Mouse (Mus musculus) small intestine, adult 2 months (tissue): ENCODE data around the gene Rabac1. TPM values are rescaled to one million over a fixed set of nuclear protein-coding genes. Genes with fewer than 3 reads are reported as not detected.

Experiments
- H3K27ac ChIP-seq: fragments of 200-500 bp; 2 replicates; pipeline ENCODE4 v1.5.1; 2012; ENCODE audit warnings: low read depth, low read length, control low read depth, inconsistent platforms; ENCODE audit not compliant: insufficient read depth
- H3K27me3 ChIP-seq: fragments of 200-500 bp; 2 replicates; pipeline ENCODE4 v1.6.1; 2012; ENCODE audit warnings: mild to moderate bottlenecking, moderate library complexity, low read length, inconsistent platforms; ENCODE audit not compliant: control insufficient read depth, insufficient read depth
- H3K36me3 ChIP-seq: fragments of 200-500 bp; 2 replicates; pipeline ENCODE4 v1.6.1; 2012; ENCODE audit warnings: mild to moderate bottlenecking, low read length, control low read depth, inconsistent platforms; ENCODE audit not compliant: control insufficient read depth, insufficient read depth
- H3K4me1 ChIP-seq: fragments of 200-500 bp; 2 replicates; pipeline ENCODE4 v1.6.1; 2012; ENCODE audit warnings: low read length, inconsistent platforms, mixed read lengths; ENCODE audit not compliant: control insufficient read depth, insufficient read depth, insufficient read length
- H3K4me3 ChIP-seq: fragments of 200-500 bp; 2 replicates; pipeline ENCODE4 v1.5.1; 2012; ENCODE audit warnings: low read depth, mild to moderate bottlenecking, control low read depth, inconsistent platforms, low read length, moderate library complexity
- CTCF ChIP-seq: fragments of 200-500 bp; IDR thresholded peaks from 2 replicates; pipeline ENCODE4 v1.5.1; 2012; ENCODE audit warnings: low read depth, mild to moderate bottlenecking, control low read depth, inconsistent platforms, low read length, moderate library complexity, mixed read lengths; ENCODE audit not compliant: insufficient replicate concordance, insufficient read length; ENCODE audit errors: extremely low read depth
- POLR2A ChIP-seq: fragments of 200-500 bp; IDR thresholded peaks from 2 replicates; pipeline ENCODE4 v1.6.1; 2012; ENCODE audit warnings: low read depth, mild to moderate bottlenecking, control low read depth, inconsistent platforms, low read length, moderate library complexity
- WGBS: fragments of 180-500 bp; shearing (Covaris S2); methylation state at CpG from one replicate; pipeline ENCODE4 v1.1.7; 2018; 5-methylcytosine and 5-hydroxymethylcytosine counted together
- polyA plus RNA-seq: library from polyadenylated mRNA; depleted of rRNA; stranded (reverse); fragments of >200 nt; gene quantifications from 2 replicates; pipeline ENCODE4 v1.2.3, GENCODE M21; 2012

Rabac1 gene
- polyA plus RNA-seq, 1 experiment = 262 TPM

- no peaks in the 10 kb centered on the region for H3K4me1 ChIP-seq
- no peak overlapping the region for H3K4me3 ChIP-seq
- 0 out of 2 replicates have a peak overlapping the region, but pooled peaks have one; percentile 11 for H3K27ac ChIP-seq
- 53% methylated on average over 7 of the region's 7 CpGs for WGBS
- TF ChIP-seq POLR2A (no peak), CTCF (no peak)
- H3K27me3 ChIP-seq = no peaks in the 10 kb centered on the region
- H3K36me3 ChIP-seq = no peaks in the 10 kb centered on the region
These were observed 27.7 kb upstream of the Rabac1 start for GRCm38 (mm10) chr7:25000211-25000610.

DNA sequence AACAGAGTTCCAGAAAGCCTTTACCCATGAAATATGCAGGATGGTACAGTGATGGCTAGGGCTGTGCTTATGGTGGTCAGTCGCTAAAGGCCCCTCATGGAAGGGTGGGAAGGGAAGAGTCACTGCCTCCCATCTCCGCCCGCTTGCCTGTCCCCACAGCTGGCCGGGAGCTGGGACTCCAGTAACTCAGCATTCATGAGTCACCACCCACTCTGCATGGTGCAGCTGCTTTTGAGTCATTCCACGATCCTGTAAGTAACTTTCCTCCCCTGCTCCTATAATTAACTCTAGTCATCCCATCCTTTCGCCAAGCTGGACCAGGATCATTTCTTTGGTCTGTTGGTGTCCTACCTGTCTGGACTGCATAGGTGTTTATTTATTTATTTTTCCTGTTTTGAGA, 20.5 kb upstream of the Rabac1 start:
- no peaks in the 10 kb centered on the region for H3K36me3 ChIP-seq
- no peaks in the 10 kb centered on the region for H3K4me1 ChIP-seq
- no peaks in the 10 kb centered on the region for H3K27me3 ChIP-seq
- no peak overlapping the region for H3K4me3 ChIP-seq
- H3K27ac ChIP-seq = no peak overlapping the region
- TF ChIP-seq POLR2A (no peak), CTCF (no peak)
- 61% methylated on average over 6 of the region's 6 CpGs for WGBS

DNA sequence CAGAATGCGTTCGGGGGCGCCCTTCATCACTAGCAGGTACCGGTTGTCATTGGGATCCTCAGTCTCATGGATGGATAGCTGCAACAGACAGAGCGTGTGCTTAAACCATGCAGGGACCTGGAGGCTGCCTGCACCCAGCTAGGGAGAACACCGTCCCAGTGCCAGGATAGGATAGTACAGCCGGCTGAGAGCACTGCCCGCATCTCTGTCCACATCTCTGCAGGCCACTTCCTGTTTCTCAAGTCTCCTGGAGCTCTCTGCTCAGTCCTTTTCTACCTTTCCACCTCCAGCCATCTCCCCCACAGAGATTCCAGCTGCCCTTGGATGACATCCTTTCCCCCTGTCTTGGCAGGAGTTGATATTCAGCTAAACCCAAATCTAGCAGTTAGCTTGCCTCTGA, 17.9 kb upstream of the Rabac1 start:
- no peaks in the 10 kb centered on the region for H3K4me1 ChIP-seq
- no peak overlapping the region for H3K4me3 ChIP-seq
- 79% methylated on average over 8 of the region's 8 CpGs for WGBS
- no peak overlapping the region for H3K27ac ChIP-seq
- TF ChIP-seq CTCF (no peak), POLR2A (no peak)
- H3K36me3 ChIP-seq = no peaks in the 10 kb centered on the region
- H3K27me3 ChIP-seq = no peaks in the 10 kb centered on the region

DNA sequence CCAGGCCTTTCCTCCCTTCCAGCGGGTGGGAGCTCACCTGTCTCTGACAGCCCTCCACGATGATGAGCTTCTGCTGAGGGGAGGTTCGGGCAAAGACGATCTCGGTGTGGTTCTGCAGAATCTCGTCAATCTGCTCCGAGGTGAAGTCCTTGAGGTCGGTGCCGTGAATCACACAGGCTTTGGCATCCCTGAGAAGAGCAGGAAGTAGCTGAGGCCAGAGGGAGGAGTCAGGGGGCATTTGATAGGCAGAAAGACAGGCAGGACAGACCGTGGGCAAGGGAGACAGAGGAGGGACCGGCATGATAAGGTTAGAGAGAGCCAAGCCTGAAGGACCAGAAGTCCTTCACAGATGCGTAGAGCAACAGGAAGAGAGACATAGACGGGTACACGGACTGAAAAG, 15.4 kb upstream of the Rabac1 start:
- no peak for TF ChIP-seq CTCF
- no peak for TF ChIP-seq POLR2A
- 69% methylated on average over 14 of the region's 14 CpGs for WGBS

DNA sequence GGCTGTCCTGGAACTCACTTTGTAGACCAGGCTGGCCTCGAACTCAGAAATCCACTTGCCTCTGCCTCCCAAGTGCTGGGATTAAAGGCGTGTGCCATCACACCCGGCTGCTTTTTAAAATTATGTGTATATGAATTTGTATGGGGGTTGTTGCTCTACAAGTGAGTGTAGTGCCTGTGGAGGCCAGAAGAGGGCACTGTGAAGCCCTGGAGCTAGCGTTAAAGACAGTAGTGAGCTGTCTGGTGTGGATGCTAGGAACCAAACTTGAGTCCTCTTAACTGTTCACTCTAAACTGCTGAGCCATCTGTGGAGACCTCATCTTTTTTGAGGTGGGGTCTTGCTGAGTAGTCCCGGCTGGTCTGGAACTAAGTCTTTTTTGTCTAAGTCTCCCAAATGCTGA, 13.2 kb upstream of the Rabac1 start:
- 68% methylated on average over 5 of the region's 5 CpGs for WGBS
- Histone ChIP-seq H3K4me3 (no peak overlapping the region), H3K4me1 (no peaks in the 10 kb centered on the region), H3K27me3 (no peaks in the 10 kb centered on the region), H3K27ac (no peak overlapping the region), H3K36me3 (no peaks in the 10 kb centered on the region)
- TF ChIP-seq POLR2A (no peak), CTCF (no peak)

More for the DNA sequence above, 15.4 kb upstream of the Rabac1 start:
- Histone ChIP-seq H3K27ac (no peak overlapping the region), H3K4me1 (no peaks in the 10 kb centered on the region), H3K4me3 (no peak overlapping the region), H3K27me3 (no peaks in the 10 kb centered on the region), H3K36me3 (no peaks in the 10 kb centered on the region)

DNA sequence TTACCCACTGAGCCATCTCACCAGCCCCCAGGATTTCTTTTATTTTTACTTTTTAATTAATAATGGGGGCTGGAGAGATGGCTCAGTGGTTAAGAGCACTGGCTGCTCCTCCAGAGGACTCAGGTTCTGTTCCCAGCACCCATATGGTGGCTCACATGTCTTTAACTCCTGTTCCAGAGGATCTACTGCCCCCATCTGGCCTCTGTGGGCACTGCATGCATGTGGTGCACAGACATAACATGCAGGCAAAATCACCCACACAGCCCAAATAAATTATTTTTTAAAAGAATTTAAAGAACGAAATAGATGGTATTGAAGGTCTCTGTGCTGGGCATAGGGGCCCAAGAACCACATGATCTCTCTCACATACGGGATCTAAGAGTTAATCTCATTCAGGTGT, 11.8 kb upstream of the Rabac1 start:
- TF ChIP-seq CTCF (no peak), POLR2A (no peak)
- WGBS = 89% methylated on average over 2 of the region's 2 CpGs
- no peaks in the 10 kb centered on the region for H3K36me3 ChIP-seq

DNA sequence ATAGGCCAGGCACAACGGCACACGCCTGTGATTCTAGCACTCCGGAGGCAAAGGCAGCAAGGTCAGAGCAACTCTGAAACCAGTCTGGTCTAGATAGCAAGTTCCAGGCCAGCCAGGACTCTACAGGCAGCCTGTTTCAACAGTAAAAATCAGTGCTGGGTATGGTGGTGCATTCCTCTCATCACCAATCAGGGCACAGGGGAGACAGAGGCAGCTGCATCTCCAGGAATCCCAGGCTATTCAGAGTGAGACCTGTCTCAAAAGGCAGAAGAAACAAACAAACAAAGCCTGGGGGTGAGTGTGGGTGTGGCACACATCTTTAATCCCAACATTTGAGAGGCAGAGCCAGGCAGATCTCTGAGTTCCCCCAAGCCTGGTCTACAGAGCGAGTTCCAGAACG, 10.8 kb upstream of the Rabac1 start:
- H3K27me3 ChIP-seq = no peaks in the 10 kb centered on the region
- no peak for TF ChIP-seq CTCF
- no peak for TF ChIP-seq POLR2A
- H3K4me1 ChIP-seq = no peaks in the 10 kb centered on the region
- H3K36me3 ChIP-seq = no peaks in the 10 kb centered on the region
- no peak overlapping the region for H3K27ac ChIP-seq
- no peak overlapping the region for H3K4me3 ChIP-seq
- WGBS = 67% methylated on average over 5 of the region's 5 CpGs

More for the DNA sequence above, 11.8 kb upstream of the Rabac1 start:
- H3K4me1 ChIP-seq = no peaks in the 10 kb centered on the region
- no peak overlapping the region for H3K4me3 ChIP-seq
- H3K27me3 ChIP-seq = no peaks in the 10 kb centered on the region
- no peak overlapping the region for H3K27ac ChIP-seq

DNA sequence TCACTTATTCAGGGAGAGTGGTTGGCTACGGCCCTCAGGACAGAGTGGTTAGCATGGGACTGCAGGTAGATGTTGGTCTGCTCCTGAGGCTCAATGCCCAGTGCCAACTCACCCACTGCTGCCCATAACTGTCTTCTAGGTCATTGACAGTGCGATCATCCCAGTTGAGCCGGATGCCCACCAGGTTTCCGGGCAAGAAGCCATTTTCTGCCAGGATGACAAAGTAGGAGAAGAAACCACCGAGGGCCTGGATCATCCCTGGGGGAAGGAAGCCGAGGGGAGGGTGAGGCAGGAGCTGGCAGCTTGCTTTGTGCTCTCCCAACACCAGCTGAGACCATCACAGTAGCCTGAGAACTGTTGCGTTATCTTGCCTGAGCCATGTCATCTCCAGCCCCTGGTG, 7.9 kb upstream of the Rabac1 start:
- no peak overlapping the region for H3K27ac ChIP-seq
- no peaks in the 10 kb centered on the region for H3K36me3 ChIP-seq
- no peak for TF ChIP-seq CTCF
- no peak for TF ChIP-seq POLR2A
- no peak overlapping the region for H3K4me3 ChIP-seq
- H3K4me1 ChIP-seq = no peaks in the 10 kb centered on the region
- H3K27me3 ChIP-seq = no peaks in the 10 kb centered on the region
- 78% methylated on average over 7 of the region's 7 CpGs for WGBS
